Mouse (Mus musculus) bone marrow, adult 2 months (tissue): Measurements from ENCODE around the gene Rprml. TPM values are rescaled to one million over a fixed set of nuclear protein-coding genes. Genes with fewer than 3 reads are reported as not detected.

Experiments
- H3K27ac ChIP-seq: fragments of 200-500 bp; 2 replicates; pipeline ENCODE4 v1.5.1; 2012; ENCODE audit warnings: low read depth, mild to moderate bottlenecking, control low read depth, inconsistent platforms, low read length; ENCODE audit not compliant: control insufficient read depth, poor library complexity, insufficient read depth
- H3K4me1 ChIP-seq: fragments of 200-500 bp; 2 replicates; pipeline ENCODE4 v1.6.1; 2011; ENCODE audit warnings: low read length; ENCODE audit not compliant: control insufficient read depth, insufficient read depth
- H3K4me3 ChIP-seq: fragments of 200-500 bp; replicated peaks from 2 replicates; pipeline ENCODE3; 2011; ENCODE audit warnings: mild to moderate bottlenecking, low read depth, low read length, control low read depth; ENCODE audit not compliant: control insufficient read depth
- CTCF ChIP-seq: fragments of 200-500 bp; IDR thresholded peaks from 2 replicates; pipeline ENCODE4 v1.5.1; 2011; ENCODE audit warnings: low read length, control low read depth; ENCODE audit not compliant: control insufficient read depth, insufficient read depth
- POLR2A ChIP-seq: fragments of 200-500 bp; IDR thresholded peaks from 2 replicates; pipeline ENCODE4 v1.6.1; 2011; ENCODE audit warnings: low read depth, mild to moderate bottlenecking, control low read depth, low read length, borderline replicate concordance; ENCODE audit not compliant: control insufficient read depth
- WGBS: fragments of 180-500 bp; shearing (Covaris S2); methylation state at CpG from one replicate; pipeline ENCODE4 v1.1.7; 2018; 5-methylcytosine and 5-hydroxymethylcytosine counted together
- polyA plus RNA-seq: library from polyadenylated mRNA; stranded (reverse); fragments of >200 nt; gene quantifications from 2 replicates; pipeline ENCODE4 v1.2.4, GENCODE M21; 2011; ENCODE audit warnings: low replicate concordance; ENCODE audit not compliant: missing spikeins, insufficient read depth, insufficient read length

Gene Rprml
- polyA plus RNA-seq: not detected in 2 replicates

DNA sequence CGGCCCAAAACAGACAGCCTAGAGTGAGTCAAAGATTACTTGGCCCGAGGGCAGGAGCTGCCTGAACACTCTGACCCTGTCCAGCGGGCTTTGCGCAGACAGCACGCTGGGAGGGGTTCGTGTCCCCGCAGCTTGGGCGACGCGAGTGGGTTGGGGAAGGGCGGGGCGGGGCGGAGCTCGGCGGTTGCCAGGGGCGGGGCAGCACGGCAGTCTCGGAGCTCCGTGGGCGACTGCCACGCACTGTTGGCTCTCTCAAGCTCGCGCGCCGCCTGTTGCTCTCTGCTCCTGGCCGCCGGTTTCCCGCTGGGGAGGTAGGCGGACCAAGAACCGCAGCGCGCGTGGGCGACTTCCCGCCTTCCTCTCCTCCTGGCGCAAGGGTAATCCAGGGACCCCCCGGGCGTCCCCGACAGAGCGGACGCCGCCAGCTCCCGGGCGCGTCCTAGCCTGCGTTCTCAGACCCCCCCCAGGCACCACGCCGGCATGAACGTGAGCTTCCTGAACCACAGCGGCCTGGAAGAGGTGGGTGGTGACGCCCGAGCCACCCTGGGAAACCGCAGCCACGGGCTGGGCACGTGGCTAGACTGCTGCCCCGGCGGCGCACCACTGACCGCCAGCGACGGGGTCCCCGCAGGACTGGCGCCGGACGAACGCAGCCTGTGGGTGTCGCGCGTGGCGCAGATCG, at the start of gene Rprml:
Gene Rprml, plus strand, starts transcription at position 270 of the 682 bp plus-strand sequence.
- TF ChIP-seq CTCF: no peak
- no peak for TF ChIP-seq POLR2A
- Histone ChIP-seq H3K4me3 (no peak within 1 kb of the TSS), H3K4me1 (no peaks in the 10 kb centered on the region), H3K27ac (no peak within 1 kb of the TSS)
- 1% methylated on average over 71 of the region's 71 CpGs for WGBS

DNA sequence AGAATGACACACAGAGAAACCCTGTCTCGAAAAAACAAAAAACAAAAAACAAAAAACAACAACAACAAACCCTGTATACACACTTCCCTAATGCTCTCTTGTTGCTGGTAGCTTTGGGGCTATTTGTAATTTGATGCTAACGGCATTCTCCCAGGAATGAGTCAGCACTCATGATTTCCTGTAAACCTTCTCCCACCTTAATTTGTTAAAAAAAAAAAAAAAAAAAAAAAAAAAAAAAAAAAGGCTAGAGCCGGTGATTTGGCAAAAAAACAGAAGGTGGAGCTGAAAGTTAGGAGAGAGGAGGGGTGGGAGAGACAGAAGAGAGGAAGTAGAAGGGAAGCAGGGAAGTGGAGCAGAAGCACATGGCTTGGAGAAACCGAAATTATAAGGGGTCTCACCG, 42.8 kb upstream of the Rprml start:
- TF ChIP-seq CTCF (no peak), POLR2A (no peak)
- H3K27ac ChIP-seq: no peak overlapping the region
- WGBS: 11% methylated on average over 5 of the region's 5 CpGs
- H3K4me3 ChIP-seq: no peak overlapping the region
- H3K4me1 ChIP-seq: no peaks in the 10 kb centered on the region; the same call in 1 of the 2 replicates

DNA sequence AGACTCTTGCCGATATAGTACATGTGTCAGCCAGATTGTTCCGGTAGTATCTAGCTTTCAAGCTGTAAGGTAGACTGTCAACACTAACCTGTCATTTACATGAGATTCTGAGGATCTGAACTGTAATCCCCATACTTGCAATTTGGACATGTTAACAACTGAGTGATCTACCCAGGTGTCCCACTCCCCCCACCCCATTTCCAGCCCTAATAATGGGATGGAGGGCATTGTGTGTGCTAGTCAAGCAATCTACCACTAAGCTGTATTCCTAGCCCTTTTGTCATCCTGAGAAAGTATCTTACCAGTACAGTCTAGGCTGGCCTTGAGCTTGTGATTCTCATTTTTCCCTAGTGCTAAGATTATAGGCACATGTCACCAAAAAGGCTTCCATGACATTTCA, 38.6 kb upstream of the Rprml start:
- H3K4me1 ChIP-seq: no peaks in the 10 kb centered on the region; the same call in 1 of the 2 replicates
- no peak overlapping the region for H3K4me3 ChIP-seq
- no peak overlapping the region for H3K27ac ChIP-seq
- 89% methylated on average over 2 of the region's 2 CpGs for WGBS
- TF ChIP-seq POLR2A (no peak), CTCF (no peak)

DNA sequence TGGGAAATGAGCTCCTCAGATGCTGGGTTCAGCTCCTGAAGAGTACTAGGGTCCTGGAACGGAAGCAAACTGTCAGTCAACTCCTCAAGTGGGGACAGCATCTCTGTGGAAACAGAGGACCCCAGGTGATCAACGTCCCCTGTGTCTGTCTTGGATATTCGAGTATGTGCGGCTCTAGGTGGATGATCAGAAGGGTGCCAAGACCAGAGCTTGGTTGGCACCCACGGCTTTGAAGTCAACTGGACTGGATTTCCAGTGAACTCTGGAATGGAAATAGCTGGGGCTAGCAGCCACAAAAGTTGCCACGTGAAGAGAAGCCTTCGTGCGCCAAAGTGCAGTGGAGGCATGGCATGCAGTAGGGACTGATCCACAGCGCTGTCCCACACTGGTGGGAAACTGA, 28.3 kb upstream of the Rprml start, which contains the start of gene Gm884:
Gene Gm884, minus strand, starts transcription at position 101 of the 400 bp plus-strand sequence.
- Histone ChIP-seq H3K4me1 (no peaks in the 10 kb centered on the region), H3K4me3 (no peak within 1 kb of the TSS), H3K27ac (no peak within 1 kb of the TSS)
- 74% methylated on average over 9 of the region's 9 CpGs for WGBS
- no peak for TF ChIP-seq CTCF
- no peak for TF ChIP-seq POLR2A

DNA sequence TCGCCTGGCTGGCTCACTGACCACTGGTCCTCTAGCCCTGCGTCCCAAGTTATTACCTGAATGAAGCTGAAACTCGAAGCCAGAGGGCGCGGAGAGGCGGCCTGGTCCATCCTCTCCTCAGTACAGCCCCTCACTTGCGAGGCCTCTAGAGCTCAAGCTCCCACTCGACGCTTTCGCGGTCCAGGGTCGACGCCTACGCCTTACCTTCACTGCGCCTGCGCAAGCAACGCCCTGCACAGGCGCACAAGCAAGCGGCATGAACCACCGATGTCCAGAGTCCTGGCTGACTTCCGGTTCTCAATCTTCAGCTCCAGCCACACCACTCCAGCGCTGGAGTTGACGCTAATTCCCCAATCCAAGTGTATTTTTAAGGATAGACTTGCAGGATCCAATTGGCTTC, 21.9 kb upstream of the Rprml start:
- Histone ChIP-seq H3K27ac (no peak overlapping the region), H3K4me3 (no peak overlapping the region), H3K4me1 (no peaks in the 10 kb centered on the region)
- WGBS: 79% methylated on average over 23 of the region's 23 CpGs
- TF ChIP-seq POLR2A (no peak), CTCF (no peak)

DNA sequence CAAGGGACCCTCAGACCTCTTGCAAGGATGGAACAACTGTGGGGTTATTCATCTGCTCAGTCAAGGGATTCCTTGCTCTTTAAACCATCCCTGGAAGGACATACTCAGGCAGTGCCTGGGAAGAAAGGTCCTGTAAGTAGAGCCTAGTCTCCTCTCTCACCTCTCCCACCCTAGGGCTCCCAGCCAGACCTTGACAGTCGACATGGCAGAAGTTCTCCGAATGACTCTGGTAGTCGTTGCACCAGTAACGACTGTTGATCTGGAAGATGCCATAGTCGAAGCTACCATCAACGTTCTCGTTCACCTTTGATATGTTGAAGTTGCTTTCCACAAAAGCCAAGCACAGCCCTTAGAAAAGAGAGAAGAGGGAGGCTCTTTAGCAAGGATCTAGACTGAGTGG, 14.6 kb upstream of the Rprml start:
- Histone ChIP-seq H3K4me1 (no peaks in the 10 kb centered on the region), H3K27ac (no peak overlapping the region), H3K4me3 (no peak overlapping the region)
- TF ChIP-seq POLR2A (no peak), CTCF (no peak)
- WGBS: 79% methylated on average over 7 of the region's 7 CpGs

DNA sequence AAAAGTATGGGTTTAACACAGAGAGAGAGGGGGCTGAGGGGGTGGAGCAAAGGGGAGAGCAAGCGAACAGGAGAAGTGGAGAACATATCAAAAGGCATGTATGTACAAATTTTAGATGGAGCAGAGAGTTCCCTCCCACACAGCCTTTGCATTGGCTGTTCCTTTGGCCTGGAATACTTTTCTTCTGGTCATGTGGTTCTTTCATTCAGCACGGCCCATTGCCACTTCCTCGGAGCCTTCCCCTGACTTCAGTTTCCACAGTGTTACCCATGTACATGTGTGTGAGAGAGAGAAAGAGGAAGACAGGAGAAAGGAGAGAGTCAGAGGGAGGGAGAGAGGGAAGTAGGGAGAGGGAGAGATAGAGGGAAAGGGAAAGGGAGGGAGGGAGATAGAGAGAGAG, 13.9 kb upstream of the Rprml start:
- H3K4me1 ChIP-seq: no peaks in the 10 kb centered on the region
- TF ChIP-seq POLR2A (no peak), CTCF (no peak)
- H3K27ac ChIP-seq: no peak overlapping the region
- WGBS: 53% methylated on average over 3 of the region's 3 CpGs
- no peak overlapping the region for H3K4me3 ChIP-seq

DNA sequence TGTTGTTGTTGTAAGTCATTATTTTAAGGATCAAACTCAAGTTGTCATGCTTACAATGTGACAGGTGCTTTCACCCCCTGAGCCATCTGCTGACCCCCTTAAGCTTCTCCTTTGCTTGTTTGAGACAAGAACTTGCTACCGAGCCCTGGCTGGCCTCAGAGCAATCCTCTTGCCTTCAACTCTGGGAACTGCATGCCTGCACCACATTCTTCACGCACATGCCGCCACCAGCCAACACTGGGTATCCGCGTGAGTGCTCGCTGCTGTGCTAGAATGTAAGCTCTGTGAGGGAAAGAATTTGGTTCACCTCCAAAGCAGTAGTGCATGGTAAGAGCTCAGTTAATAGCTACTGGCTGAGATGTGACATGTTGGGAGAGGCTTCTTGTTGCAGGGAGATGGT, 13.1 kb upstream of the Rprml start:
- 78% methylated on average over 6 of the region's 6 CpGs for WGBS
- H3K4me1 ChIP-seq: no peaks in the 10 kb centered on the region
- H3K27ac ChIP-seq: no peak overlapping the region
- no peak overlapping the region for H3K4me3 ChIP-seq
- TF ChIP-seq POLR2A (no peak), CTCF (no peak)

DNA sequence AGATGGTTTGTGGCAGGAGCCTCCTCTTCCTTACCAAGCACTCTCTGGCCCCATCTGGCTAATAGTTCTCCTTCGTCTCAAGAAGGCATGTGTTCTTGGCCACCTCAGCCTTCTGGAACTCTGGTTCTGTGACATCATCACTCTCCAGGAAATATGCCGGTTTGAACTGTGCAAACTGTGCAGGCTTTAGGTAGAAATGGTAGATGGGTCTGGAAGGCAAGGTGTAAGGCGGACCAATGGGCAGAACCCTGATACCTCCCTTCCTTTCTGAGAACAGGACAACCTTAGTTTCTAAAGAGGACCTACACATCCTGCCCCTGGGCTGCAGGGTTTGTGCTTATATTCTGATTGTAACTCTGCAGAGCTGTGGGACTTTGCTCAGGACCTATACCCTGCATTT, 10.6 kb upstream of the Rprml start, which contains the start of gene Lyzl6:
Gene Lyzl6, minus strand, starts transcription at position 101 of the 400 bp plus-strand sequence.
- Histone ChIP-seq H3K4me1 (no peaks in the 10 kb centered on the region), H3K27ac (no peak within 1 kb of the TSS), H3K4me3 (no peak within 1 kb of the TSS)
- no peak for TF ChIP-seq CTCF
- 65% methylated on average over 3 of the region's 3 CpGs for WGBS
